Mouse (Mus musculus): Measurements from ENCODE around the gene Fam189a1.
A peak's percentile ranks its signal among the peaks of the same experiment; 100 is the strongest.

Gene Fam189a1

GRCm38 (mm10) chr7:64728181-64728591, 428.2 kb downstream of the Fam189a1 start:
- no peak for DNase-seq (ENCODE audit: low spot score)

- no peak for DNase-seq (ENCODE audit: low spot score)
Measured at GRCm38 (mm10) chr7:64725967-64726695, 430.2 kb downstream of the Fam189a1 start.

GRCm38 (mm10) chr7:64724409-64724808, 432.0 kb downstream of the Fam189a1 start:
- DNase-seq (ENCODE audit: low spot score): no peak

GRCm38 (mm10) chr7:64723313-64723712, 433.1 kb downstream of the Fam189a1 start:
- no peak for DNase-seq (ENCODE audit: low spot score)

- DNase-seq (ENCODE audit: low spot score): no peak
Measured at GRCm38 (mm10) chr7:64716286-64716685, 440.1 kb downstream of the Fam189a1 start.

- DNase-seq (ENCODE audit: low spot score): peak; percentile 49
Measured at GRCm38 (mm10) chr7:64709520-64710262, 446.7 kb downstream of the Fam189a1 start.

- no peak for DNase-seq (ENCODE audit: low spot score)
Measured at GRCm38 (mm10) chr7:64708176-64708575, 448.2 kb downstream of the Fam189a1 start.
